Mouse (Mus musculus) liver, embryonic 14.5 days (tissue): ENCODE measurements around the gene Zbtb5.

Experiments
- CTCF ChIP-seq: IDR thresholded peaks from 2 replicates; pipeline ENCODE4 v1.5.1; 2016; ENCODE audit warnings: antibody characterized with exemption, low read depth, control low read depth
- EP300 ChIP-seq: IDR thresholded peaks from 2 replicates; pipeline ENCODE4 v1.6.1; 2016; ENCODE audit warnings: antibody characterized with exemption, low read depth

DNA sequence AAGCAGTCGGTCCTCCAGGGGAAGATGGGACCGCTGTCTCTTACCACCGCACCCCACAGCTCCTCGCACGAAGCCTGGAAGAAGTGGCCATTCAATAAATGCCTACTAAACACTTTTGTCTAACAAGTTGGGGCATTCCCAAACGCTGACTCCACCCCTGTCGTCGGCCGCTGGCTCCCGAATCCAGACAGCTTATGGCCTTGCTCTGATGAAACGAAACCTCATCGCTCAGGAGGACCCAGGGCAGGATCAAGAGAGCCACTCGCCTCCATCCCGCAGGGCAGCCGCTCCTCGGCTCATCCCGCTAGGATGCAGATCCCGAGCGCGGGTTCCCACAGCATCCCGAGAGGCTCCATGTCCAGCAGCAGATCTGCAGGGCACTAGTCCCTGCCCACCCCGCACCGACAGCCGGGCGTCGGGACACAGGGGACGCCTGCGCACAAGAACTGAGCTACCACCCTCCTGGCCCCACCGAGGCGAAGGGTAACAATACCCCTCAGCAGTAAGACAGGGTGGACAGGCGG, 569 bp downstream of the Zbtb5 start:
- TF ChIP-seq EP300 = no peak
- TF ChIP-seq CTCF = no peak
